Mouse (Mus musculus): ENCODE results near the gene Ccin. TPM values are rescaled to one million over a fixed set of nuclear protein-coding genes. Genes with fewer than 3 reads are reported as not detected.

Ccin gene
- total and polyA plus RNA-seq, 2 experiments from 2014 or later = 0.19 TPM; not detected in 1

GRCm38 (mm10) chr4:43974914-43975616 is 8.2 kb upstream of the Ccin start:
- ATAC-seq (no peak), DNase-seq (no peak)
- no peak overlapping the region for H3K27ac ChIP-seq (ENCODE audit: low read depth, low read length)
- TF ChIP-seq CTCF (IDR thresholded peaks at IDR 0.05; ENCODE audit: low read depth) = no peak
- H3K4me2 ChIP-seq (ENCODE audit: low read depth) = no peak overlapping the region
- H3K9ac ChIP-seq = no peak overlapping the region
- peaks cover 5% of the 10 kb centered on the region; the same call in 1 of the 2 replicates for H3K4me1 ChIP-seq (ENCODE audit: insufficient read depth)
- WGBS = 80% methylated on average over 10 of the region's 10 CpGs
- peaks cover 8% of the 10 kb centered on the region; the same call in 1 of the 2 replicates for H3K36me3 ChIP-seq (ENCODE audit: insufficient read depth)
- H3K27me3 ChIP-seq (ENCODE audit: insufficient read depth, low read length) = no peaks in the 10 kb centered on the region
- no peaks in the 10 kb centered on the region for H3K9me3 ChIP-seq (ENCODE audit: low read length)
- no peak overlapping the region for H3K4me3 ChIP-seq (ENCODE audit: low read depth, low read length)

- Histone ChIP-seq H3K4me1 (ENCODE audit: insufficient read depth) (peaks cover 5% of the 10 kb centered on the region; the same call in 1 of the 2 replicates), H3K4me2 (ENCODE audit: low read depth) (no peak overlapping the region), H3K9me3 (ENCODE audit: low read length) (no peaks in the 10 kb centered on the region), H3K4me3 (ENCODE audit: low read depth, low read length) (no peak overlapping the region), H3K27ac (ENCODE audit: low read depth, low read length) (no peak overlapping the region), H3K27me3 (ENCODE audit: insufficient read depth, low read length) (no peaks in the 10 kb centered on the region), H3K9ac (no peak overlapping the region), H3K36me3 (ENCODE audit: insufficient read depth) (peaks cover 8% of the 10 kb centered on the region; the same call in 1 of the 2 replicates)
- no peak for ATAC-seq
- 85% methylated on average over 6 of the region's 6 CpGs for WGBS
- no peak for DNase-seq
- no peak for TF ChIP-seq CTCF (IDR thresholded peaks at IDR 0.05; ENCODE audit: low read depth)
Measured at GRCm38 (mm10) chr4:43976223-43976740, 7.0 kb upstream of the Ccin start.

GRCm38 (mm10) chr4:43978521-43979443 is 4.5 kb upstream of the Ccin start:
- WGBS = 19% methylated on average over 17 of the region's 17 CpGs
- peaks cover 8% of the 10 kb centered on the region; the same call in 1 of the 2 replicates for H3K4me1 ChIP-seq (ENCODE audit: insufficient read depth)
- ATAC-seq (no peak), DNase-seq (peak; percentile 34)
- no peaks in the 10 kb centered on the region for H3K9me3 ChIP-seq (ENCODE audit: low read length)
- TF ChIP-seq CTCF (IDR thresholded peaks at IDR 0.05; ENCODE audit: low read depth) = no peak; the same call in 1 of the 2 replicates
- H3K4me3 ChIP-seq (ENCODE audit: low read depth, low read length) = no peak overlapping the region
- H3K36me3 ChIP-seq (ENCODE audit: insufficient read depth) = 0 out of 2 replicates have a peak, but pooled peaks cover 5% of the 10 kb centered on the region
- H3K4me2 ChIP-seq (ENCODE audit: low read depth) = no peak overlapping the region
- no peak overlapping the region; the same call in 1 of the 2 replicates for H3K27ac ChIP-seq (ENCODE audit: low read depth, low read length)
- no peak overlapping the region for H3K9ac ChIP-seq
- H3K27me3 ChIP-seq (ENCODE audit: insufficient read depth, low read length) = no peaks in the 10 kb centered on the region

GRCm38 (mm10) chr4:43979746-43980145 is 3.5 kb upstream of the Ccin start:
- H3K27me3 ChIP-seq (ENCODE audit: insufficient read depth, low read length) = no peaks in the 10 kb centered on the region
- no peak for TF ChIP-seq CTCF (IDR thresholded peaks at IDR 0.05; ENCODE audit: low read depth)
- 0 out of 2 replicates have a peak, but pooled peaks cover 2% of the 10 kb centered on the region for H3K36me3 ChIP-seq (ENCODE audit: insufficient read depth)
- 26% methylated on average over 3 of the region's 3 CpGs for WGBS
- peaks cover 8% of the 10 kb centered on the region; the same call in 1 of the 2 replicates for H3K4me1 ChIP-seq (ENCODE audit: insufficient read depth)
- H3K9me3 ChIP-seq (ENCODE audit: low read length) = no peaks in the 10 kb centered on the region
- H3K27ac ChIP-seq (ENCODE audit: low read depth, low read length) = no peak overlapping the region
- H3K9ac ChIP-seq = no peak overlapping the region
- peak; percentile 60 for ATAC-seq
- H3K4me3 ChIP-seq (ENCODE audit: low read depth, low read length) = no peak overlapping the region
- H3K4me2 ChIP-seq (ENCODE audit: low read depth) = no peak overlapping the region
- peak; percentile 93 for DNase-seq

- H3K4me3 ChIP-seq (ENCODE audit: low read depth, low read length) = no peak overlapping the region
- no peak for TF ChIP-seq CTCF (IDR thresholded peaks at IDR 0.05; ENCODE audit: low read depth)
- H3K4me2 ChIP-seq (ENCODE audit: low read depth) = no peak overlapping the region
- DNase-seq (no peak), ATAC-seq (no peak)
- no peaks in the 10 kb centered on the region for H3K9me3 ChIP-seq (ENCODE audit: low read length)
- H3K27me3 ChIP-seq (ENCODE audit: insufficient read depth, low read length) = no peaks in the 10 kb centered on the region
- H3K9ac ChIP-seq = no peak overlapping the region
- 82% methylated on average over 4 of the region's 4 CpGs for WGBS
- H3K36me3 ChIP-seq (ENCODE audit: insufficient read depth) = no peaks in the 10 kb centered on the region
- H3K27ac ChIP-seq (ENCODE audit: low read depth, low read length) = no peak overlapping the region
- peaks cover 8% of the 10 kb centered on the region; the same call in 1 of the 2 replicates for H3K4me1 ChIP-seq (ENCODE audit: insufficient read depth)
Measured at GRCm38 (mm10) chr4:43980236-43980635, 3.0 kb upstream of the Ccin start.

GRCm38 (mm10) chr4:43980846-43981245 is 2.4 kb upstream of the Ccin start:
- TF ChIP-seq CTCF (IDR thresholded peaks at IDR 0.05; ENCODE audit: low read depth) = no peak
- Histone ChIP-seq H3K4me3 (ENCODE audit: low read depth, low read length) (no peak overlapping the region), H3K27me3 (ENCODE audit: insufficient read depth, low read length) (no peaks in the 10 kb centered on the region), H3K27ac (ENCODE audit: low read depth, low read length) (no peak overlapping the region), H3K4me1 (ENCODE audit: insufficient read depth) (peaks cover 8% of the 10 kb centered on the region; the same call in 1 of the 2 replicates), H3K9me3 (ENCODE audit: low read length) (no peaks in the 10 kb centered on the region), H3K36me3 (ENCODE audit: insufficient read depth) (no peaks in the 10 kb centered on the region), H3K4me2 (ENCODE audit: low read depth) (no peak overlapping the region), H3K9ac (no peak overlapping the region)
- no peak for ATAC-seq
- WGBS = 89% methylated on average over 6 of the region's 6 CpGs
- no peak for DNase-seq
